Mouse (Mus musculus) ovary, postnatal 14 days (tissue): ENCODE results near the gene Rcan3.

Source experiments
- DNase-seq: peaks from one replicate; pipeline ENCODE4 v3.0.0; 2022; ENCODE audit warnings: low spot score

The Rcan3 gene

GRCm38 (mm10) chr4:135433443-135434394 is at the start of gene Rcan3:
Gene Rcan3, minus strand, starts transcription at chr4:135433853.
- peak; percentile 56 for DNase-seq

GRCm38 (mm10) chr4:135480370-135480769 is 46.7 kb upstream of the Rcan3 start:
- no peak for DNase-seq

- DNase-seq, result no peak
Observed at GRCm38 (mm10) chr4:135477851-135478250, 44.2 kb upstream of the Rcan3 start.

GRCm38 (mm10) chr4:135463406-135463805 is 29.8 kb upstream of the Rcan3 start:
- DNase-seq, result no peak

GRCm38 (mm10) chr4:135453572-135453971 is 19.9 kb upstream of the Rcan3 start:
- no peak for DNase-seq

DNA sequence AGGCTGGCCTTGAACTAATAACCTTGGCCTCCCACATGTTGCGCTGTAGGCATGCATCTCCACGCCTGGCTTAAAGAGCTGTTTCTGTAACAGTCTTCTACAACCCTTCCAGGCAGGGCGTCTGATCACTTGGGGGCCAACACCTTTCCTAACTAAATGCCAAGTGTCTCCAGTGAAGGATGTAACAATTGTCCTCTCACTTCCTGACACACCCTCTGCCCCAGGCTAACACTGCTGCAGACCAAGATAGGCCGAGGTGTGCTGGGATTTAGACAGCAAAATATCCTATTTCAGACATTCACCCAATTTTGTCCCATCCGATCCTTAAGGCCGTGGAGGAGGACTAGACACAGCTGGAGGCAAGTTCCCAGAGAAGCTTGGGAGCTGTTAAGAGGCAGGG is 19.5 kb upstream of the Rcan3 start:
- DNase-seq, result no peak

GRCm38 (mm10) chr4:135451360-135452015 is 17.8 kb upstream of the Rcan3 start:
- no peak for DNase-seq

- no peak for DNase-seq
Observed at GRCm38 (mm10) chr4:135442473-135442872, 8.8 kb upstream of the Rcan3 start.

DNA sequence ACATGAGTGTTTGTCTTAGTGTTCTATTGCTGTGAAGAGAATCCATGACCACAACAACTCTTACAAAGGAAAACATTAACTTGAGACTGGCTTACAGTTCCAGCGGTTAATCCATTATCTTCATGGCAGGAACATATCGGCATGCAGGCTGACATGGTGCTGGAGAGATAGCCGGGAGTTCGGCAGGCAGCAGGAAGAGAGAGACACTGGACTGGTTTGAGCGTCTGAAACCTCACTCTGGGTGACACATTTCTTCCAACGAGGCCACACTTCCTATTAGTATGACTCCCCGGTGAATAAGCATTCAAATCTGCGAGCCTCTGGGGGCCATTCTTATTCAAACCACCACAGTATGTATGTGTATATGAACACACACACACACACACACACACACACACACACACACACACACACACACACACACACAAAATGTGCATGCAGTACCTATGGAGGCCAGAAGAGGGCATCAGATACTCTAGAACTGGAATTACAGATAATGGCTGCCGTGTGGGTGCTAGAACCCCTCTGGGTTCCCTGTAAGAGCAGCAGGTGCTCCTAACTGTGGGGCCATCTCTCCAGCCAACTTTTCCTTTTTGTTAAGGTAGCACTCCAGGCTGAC is 6.4 kb upstream of the Rcan3 start:
- DNase-seq, result no peak

GRCm38 (mm10) chr4:135439188-135439647 is 5.6 kb upstream of the Rcan3 start:
- no peak for DNase-seq

DNA sequence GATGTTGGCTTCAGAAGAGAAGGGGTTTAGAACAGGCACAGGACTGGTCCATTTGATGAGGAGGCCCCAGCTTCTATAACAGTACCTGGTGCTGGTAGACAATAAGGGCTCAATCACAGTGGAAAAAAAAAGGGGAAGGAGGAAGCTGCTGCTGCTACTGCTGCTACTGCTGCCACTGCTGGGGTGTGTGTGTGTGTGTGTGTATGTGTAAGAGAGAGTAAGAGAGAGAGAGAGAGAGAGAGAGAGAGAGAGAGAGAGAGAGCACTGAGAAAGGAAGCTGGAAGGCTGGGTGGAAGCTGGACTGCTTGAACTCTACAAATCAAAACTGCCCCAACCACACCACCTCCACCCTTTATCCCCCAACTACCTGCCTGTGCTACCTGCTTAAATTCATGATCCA is 4.3 kb upstream of the Rcan3 start:
- no peak for DNase-seq

- DNase-seq, result no peak
Observed at GRCm38 (mm10) chr4:135436291-135436690, 2.6 kb upstream of the Rcan3 start.

DNA sequence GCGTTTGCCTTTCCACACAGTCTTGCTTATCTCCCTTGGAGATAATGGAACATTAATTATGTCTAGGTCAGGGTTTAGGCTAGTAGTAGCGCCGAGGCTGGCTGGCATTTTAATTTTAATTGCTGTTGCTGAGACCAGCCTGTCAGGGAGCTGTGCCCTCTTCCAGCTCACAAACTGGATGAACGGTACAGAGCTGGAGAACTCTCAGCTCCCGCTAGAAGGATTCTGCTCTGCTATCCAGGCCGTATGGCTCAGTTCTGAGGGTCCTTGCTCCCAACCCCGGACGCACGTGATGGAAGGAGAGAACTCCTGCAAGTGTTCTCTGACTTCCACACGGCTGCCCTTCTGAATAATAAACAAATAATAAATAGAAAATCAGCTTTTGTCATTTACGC is 739 bp upstream of the Rcan3 start:
- no peak for DNase-seq

GRCm38 (mm10) chr4:135433086-135433442 is 589 bp downstream of the Rcan3 start:
- no peak for DNase-seq

- no peak for DNase-seq
Observed at GRCm38 (mm10) chr4:135429990-135430760, 3.5 kb downstream of the Rcan3 start.

DNA sequence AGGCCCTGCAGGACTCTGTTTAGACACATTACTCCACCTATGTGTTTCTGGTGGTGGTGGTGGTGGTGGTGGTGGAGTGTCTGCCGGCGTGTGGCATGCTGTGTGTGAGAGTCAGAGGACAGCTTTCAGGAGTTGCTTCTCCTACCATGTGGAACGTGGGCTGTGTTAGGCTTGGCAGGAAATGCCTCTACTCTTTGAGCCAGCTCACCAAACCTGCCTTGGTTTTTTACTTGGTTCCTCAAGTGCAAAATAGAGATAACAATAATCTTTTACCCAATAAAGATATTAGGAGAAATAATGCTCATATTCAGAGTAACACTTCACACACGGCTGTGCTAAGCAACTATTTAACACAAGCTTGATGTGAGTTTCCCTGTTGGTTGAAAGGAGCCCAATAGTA is 4.3 kb downstream of the Rcan3 start:
- no peak for DNase-seq

- DNase-seq, result no peak
Observed at GRCm38 (mm10) chr4:135426587-135426986, 7.1 kb downstream of the Rcan3 start.

DNA sequence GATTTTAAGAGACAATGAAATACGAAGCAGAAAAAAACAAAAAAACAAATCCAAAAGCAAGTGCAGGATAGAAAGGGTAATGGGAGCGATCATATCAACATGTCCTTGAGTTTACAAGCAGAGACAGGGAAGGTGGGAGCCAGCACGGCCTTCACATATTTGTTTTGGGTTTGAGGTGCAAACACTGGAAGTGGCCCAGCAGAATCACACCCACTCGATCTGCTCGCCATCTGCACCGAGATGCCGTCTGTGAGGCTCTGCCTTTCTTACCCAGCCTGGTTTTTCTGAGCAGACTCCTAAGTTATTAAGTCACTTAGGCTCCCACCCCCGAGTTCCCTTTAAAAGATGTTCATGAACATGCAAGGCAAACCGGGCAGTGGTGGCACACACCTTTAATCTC is 8.0 kb downstream of the Rcan3 start:
- no peak for DNase-seq

DNA sequence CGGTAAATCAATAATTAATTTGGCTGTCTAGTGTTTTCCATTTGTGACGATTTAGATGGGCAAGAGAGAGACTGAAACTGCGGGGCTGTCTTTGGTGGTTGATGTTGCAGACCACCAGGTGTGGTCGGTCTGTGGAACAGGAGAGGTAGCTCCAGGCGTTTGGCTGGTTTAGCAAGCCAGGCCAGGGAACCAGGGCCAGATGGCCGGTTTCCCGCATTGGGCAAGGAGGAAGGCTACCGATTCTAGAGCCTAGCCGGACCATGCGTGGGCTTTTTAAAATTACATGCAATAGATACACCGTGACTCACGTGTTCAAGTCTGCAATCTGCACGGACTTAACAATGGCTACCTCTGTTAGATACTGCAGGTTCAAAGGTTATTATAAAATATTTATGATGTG is 12.7 kb downstream of the Rcan3 start:
- no peak for DNase-seq

- DNase-seq, result no peak
Observed at GRCm38 (mm10) chr4:135420416-135420815, 13.2 kb downstream of the Rcan3 start.

DNA sequence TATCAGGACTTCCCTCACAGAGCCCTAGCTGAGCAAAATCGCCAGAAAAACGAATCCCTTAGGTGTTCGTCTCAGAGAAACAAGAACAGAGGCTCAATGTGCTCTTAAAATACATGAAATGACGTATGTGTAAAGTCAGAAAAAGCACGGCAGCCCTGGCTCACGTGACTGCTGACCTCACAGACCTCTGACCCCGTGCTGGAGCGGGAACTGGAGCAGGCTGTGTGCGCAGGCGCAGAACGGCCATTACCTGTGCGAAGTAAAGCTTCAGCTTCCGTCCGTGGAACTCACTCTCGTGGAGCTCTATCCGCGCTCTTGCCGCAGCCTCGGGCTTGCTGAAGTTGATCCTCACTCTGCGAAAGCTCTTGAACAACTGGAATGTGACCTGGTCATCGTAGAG is 13.7 kb downstream of the Rcan3 start:
- DNase-seq, result no peak

DNA sequence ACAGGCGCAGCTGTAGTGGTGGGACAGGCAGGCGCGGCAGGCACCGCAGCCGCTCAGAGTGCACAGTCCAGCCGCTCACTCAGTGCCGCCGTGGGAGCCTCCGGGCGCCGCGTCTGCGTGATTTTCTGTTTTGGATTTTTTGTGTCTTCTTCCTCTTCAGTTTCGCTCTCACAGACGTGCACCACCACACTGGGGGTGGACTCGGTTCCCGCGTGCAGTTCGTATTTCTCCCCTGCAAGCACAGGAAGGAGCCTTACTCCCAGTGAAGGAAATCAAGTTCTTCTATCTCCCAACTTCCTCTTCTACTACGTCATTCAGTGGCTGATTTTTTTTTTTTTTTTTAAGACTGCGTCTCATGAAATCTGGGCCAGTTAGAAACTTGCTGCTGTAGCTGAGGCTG is 17.3 kb downstream of the Rcan3 start:
- no peak for DNase-seq
